Mouse (Mus musculus) embryo, embryonic 10.5 days (tissue): ENCODE measurements around the gene Grsf1.

Source experiments
- DNase-seq: peaks from one replicate; pipeline ENCODE4 v3.0.0-alpha.2; 2015; ENCODE audit warnings: low spot score

The Grsf1 gene

GRCm38 (mm10) chr5:88630883-88631282 lies 45.1 kb downstream of the Grsf1 start:
- no peak for DNase-seq

- DNase-seq: no peak
Measured at GRCm38 (mm10) chr5:88629987-88630386, 46.0 kb downstream of the Grsf1 start.

GRCm38 (mm10) chr5:88629125-88629524 lies 46.8 kb downstream of the Grsf1 start:
- no peak for DNase-seq

GRCm38 (mm10) chr5:88627545-88627944 lies 48.4 kb downstream of the Grsf1 start:
- DNase-seq: no peak

GRCm38 (mm10) chr5:88616988-88617387 lies 59.0 kb downstream of the Grsf1 start:
- no peak for DNase-seq

GRCm38 (mm10) chr5:88614129-88614528 lies 61.8 kb downstream of the Grsf1 start:
- DNase-seq: no peak
